Mouse (Mus musculus): ENCODE results near the gene Vmn1r46. TPM values are rescaled to one million over a fixed set of nuclear protein-coding genes. Genes with fewer than 3 reads are reported as not detected.
"Not testable (repeated sequence)": the region's sequence is repeated elsewhere in the genome, so short reads cannot be mapped to it uniquely, and the experiment has no call there.

Vmn1r46 gene
- not detected in 2 replicates for polyA plus RNA-seq (2016; fragmentation: Nextera tagmentation; extraction: Ambion mirVana)

- H3K9me3 ChIP-seq: peaks cover 20% of the 10 kb centered on the region
- H3K27ac ChIP-seq: no peak within 1 kb of the TSS
- no peak for ATAC-seq (ENCODE audit: insufficient number of reproducible peaks, insufficient read depth, low FRiP score, low TSS enrichment, low read depth)
These were observed at the start of gene Vmn1r46 for GRCm38 (mm10) chr6:89969013-89969412. TSS of gene Vmn1r46 (plus strand) at chr6:89969313.

GRCm38 (mm10) chr6:89940498-89940897 lies 28.6 kb upstream of the Vmn1r46 start, which contains the start of gene Vmn1r45:
TSS of gene Vmn1r45 (minus strand) at chr6:89940598.
- H3K27ac ChIP-seq; H3K4me1 ChIP-seq (replicated peaks); ATAC-seq (ENCODE audit: insufficient number of reproducible peaks, insufficient read depth, low FRiP score, low TSS enrichment, low read depth); H3K27me3 ChIP-seq; H3K4me3 ChIP-seq (replicated peaks); H3K9ac ChIP-seq (replicated peaks); H3K4me2 ChIP-seq; H3K36me3 ChIP-seq: not testable (repeated sequence)
- WGBS: 85% methylated on average over 2 of the region's 2 CpGs
- peaks cover 12% of the 10 kb centered on the region for H3K9me3 ChIP-seq

More at GRCm38 (mm10) chr6:89969013-89969412, at the start of gene Vmn1r46:
- WGBS: 62% methylated on average over 2 of the region's 2 CpGs
- H3K4me2 ChIP-seq: no peak within 1 kb of the TSS
- H3K27me3 ChIP-seq: no peaks in the 10 kb centered on the region
- H3K9ac ChIP-seq (replicated peaks): no peak within 1 kb of the TSS
- no peaks in the 10 kb centered on the region for H3K4me1 ChIP-seq (replicated peaks)
- H3K4me3 ChIP-seq (replicated peaks): no peak within 1 kb of the TSS
- no peaks in the 10 kb centered on the region for H3K36me3 ChIP-seq

- no peaks in the 10 kb centered on the region for H3K36me3 ChIP-seq
These were observed 28.2 kb upstream of the Vmn1r46 start for GRCm38 (mm10) chr6:89940926-89941325.

DNA sequence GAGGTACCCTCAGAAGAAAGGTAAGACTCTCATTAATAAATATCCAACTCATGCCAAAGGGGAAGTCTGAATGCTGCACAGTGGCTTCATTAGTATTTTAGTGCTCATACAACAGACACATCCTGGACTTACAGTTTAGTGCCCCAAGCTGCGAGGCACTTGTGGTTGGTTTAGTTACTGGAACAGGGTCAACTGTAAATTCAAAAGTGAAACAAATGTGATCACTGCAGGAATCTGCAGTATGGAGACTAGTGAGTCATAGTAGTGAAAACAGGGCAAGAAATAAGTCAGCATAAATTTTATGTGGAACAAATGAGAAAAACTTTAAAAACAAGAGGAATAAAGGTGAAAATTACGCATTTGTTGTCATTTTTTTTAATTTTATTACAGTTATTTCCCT lies 15.6 kb upstream of the Vmn1r46 start:
- Histone ChIP-seq H3K27ac (no peak overlapping the region), H3K4me2 (no peak overlapping the region), H3K4me1 (replicated peaks) (no peaks in the 10 kb centered on the region), H3K36me3 (no peaks in the 10 kb centered on the region), H3K9ac (replicated peaks) (no peak overlapping the region), H3K9me3 (peaks cover 17% of the 10 kb centered on the region), H3K4me3 (replicated peaks) (no peak overlapping the region), H3K27me3 (no peaks in the 10 kb centered on the region)
- ATAC-seq (ENCODE audit: insufficient number of reproducible peaks, insufficient read depth, low FRiP score, low TSS enrichment, low read depth): no peak
- 70% methylated on average over 2 of the region's 2 CpGs for WGBS

More at GRCm38 (mm10) chr6:89940926-89941325, 28.2 kb upstream of the Vmn1r46 start:
- Histone ChIP-seq H3K4me3 (replicated peaks) (no peak overlapping the region), H3K27ac (no peak overlapping the region), H3K4me1 (replicated peaks) (no peaks in the 10 kb centered on the region), H3K27me3 (no peaks in the 10 kb centered on the region), H3K4me2 (no peak overlapping the region), H3K9ac (replicated peaks) (no peak overlapping the region), H3K9me3 (peaks cover 12% of the 10 kb centered on the region)
- 77% methylated on average over 2 of the region's 2 CpGs for WGBS
- no peak for ATAC-seq (ENCODE audit: insufficient number of reproducible peaks, insufficient read depth, low FRiP score, low TSS enrichment, low read depth)

- no peak overlapping the region for H3K27ac ChIP-seq
- no peak overlapping the region for H3K4me3 ChIP-seq (replicated peaks)
- no peaks in the 10 kb centered on the region for H3K4me1 ChIP-seq (replicated peaks)
- H3K4me2 ChIP-seq: no peak overlapping the region
- H3K36me3 ChIP-seq: no peaks in the 10 kb centered on the region
- no peak overlapping the region for H3K9ac ChIP-seq (replicated peaks)
- no peak for ATAC-seq (ENCODE audit: insufficient number of reproducible peaks, insufficient read depth, low FRiP score, low TSS enrichment, low read depth)
- no peaks in the 10 kb centered on the region for H3K27me3 ChIP-seq
- peaks cover 10% of the 10 kb centered on the region; the same call in 1 of the 2 replicates for H3K9me3 ChIP-seq
These were observed 2.8 kb upstream of the Vmn1r46 start for GRCm38 (mm10) chr6:89966341-89966740.

GRCm38 (mm10) chr6:89985989-89986388 lies 16.9 kb downstream of the Vmn1r46 start:
- H3K27ac ChIP-seq: no peak overlapping the region
- H3K4me3 ChIP-seq (replicated peaks): no peak overlapping the region
- H3K27me3 ChIP-seq: no peaks in the 10 kb centered on the region
- no peak overlapping the region for H3K9ac ChIP-seq (replicated peaks)
- 27% methylated on average over 1 of the region's 1 CpGs for WGBS
- H3K9me3 ChIP-seq: peaks cover 18% of the 10 kb centered on the region
- no peak for ATAC-seq (ENCODE audit: insufficient number of reproducible peaks, insufficient read depth, low FRiP score, low TSS enrichment, low read depth)
- no peak overlapping the region for H3K4me2 ChIP-seq
- no peaks in the 10 kb centered on the region for H3K36me3 ChIP-seq
- no peaks in the 10 kb centered on the region for H3K4me1 ChIP-seq (replicated peaks)

- not testable (repeated sequence) for H3K4me2 ChIP-seq; H3K9me3 ChIP-seq; H3K9ac ChIP-seq (replicated peaks); ATAC-seq (ENCODE audit: insufficient number of reproducible peaks, insufficient read depth, low FRiP score, low TSS enrichment, low read depth); H3K27ac ChIP-seq; H3K4me1 ChIP-seq (replicated peaks); H3K36me3 ChIP-seq; H3K4me3 ChIP-seq (replicated peaks); H3K27me3 ChIP-seq
- WGBS: 97% methylated on average over 1 of the region's 1 CpGs
These were observed 46.7 kb downstream of the Vmn1r46 start, which contains the start of gene Vmn1r47 for GRCm38 (mm10) chr6:90015847-90016246. TSS of gene Vmn1r47 (plus strand) at chr6:90016147.

Other genes starting within 250 kb of the Vmn1r46 start
- gene Vmn1r41, start 228.5 kb upstream of the Vmn1r46 start, polyA plus RNA-seq (2016; fragmentation: Nextera tagmentation; extraction: Ambion mirVana): not detected in 2 replicates
- not detected in 2 replicates for gene Vmn1r42, start 92.9 kb upstream of the Vmn1r46 start, polyA plus RNA-seq (2016; fragmentation: Nextera tagmentation; extraction: Ambion mirVana)
- not detected in 2 replicates for gene Vmn1r43, start 92.9 kb upstream of the Vmn1r46 start, polyA plus RNA-seq (2016; fragmentation: Nextera tagmentation; extraction: Ambion mirVana)
- gene Vmn1r44, start 85.7 kb upstream of the Vmn1r46 start, polyA plus RNA-seq (2016; fragmentation: Nextera tagmentation; extraction: Ambion mirVana): not detected in 2 replicates
- not detected in 2 replicates for gene Vmn1r45, start 28.7 kb upstream of the Vmn1r46 start, polyA plus RNA-seq (2016; fragmentation: Nextera tagmentation; extraction: Ambion mirVana)
- gene Vmn1r47, start 46.8 kb downstream of the Vmn1r46 start, polyA plus RNA-seq (2016; fragmentation: Nextera tagmentation; extraction: Ambion mirVana): not detected in 2 replicates
- not detected in 2 replicates for gene Vmn1r48, start 67.5 kb downstream of the Vmn1r46 start, polyA plus RNA-seq (2016; fragmentation: Nextera tagmentation; extraction: Ambion mirVana)
- not detected in 2 replicates for gene Vmn1r49, start 109.2 kb downstream of the Vmn1r46 start, polyA plus RNA-seq (2016; fragmentation: Nextera tagmentation; extraction: Ambion mirVana)
- gene Vmn1r50, start 132.1 kb downstream of the Vmn1r46 start, polyA plus RNA-seq (2016; fragmentation: Nextera tagmentation; extraction: Ambion mirVana): not detected in 2 replicates
- not detected in 2 replicates for gene Vmn1r51, start 153.3 kb downstream of the Vmn1r46 start, polyA plus RNA-seq (2016; fragmentation: Nextera tagmentation; extraction: Ambion mirVana)
- gene Vmn1r52, start 205.5 kb downstream of the Vmn1r46 start, polyA plus RNA-seq (2016; fragmentation: Nextera tagmentation; extraction: Ambion mirVana): not detected in 2 replicates
- not detected in 2 replicates for gene V1ra8, start 233.5 kb downstream of the Vmn1r46 start, polyA plus RNA-seq (2016; fragmentation: Nextera tagmentation; extraction: Ambion mirVana)